Mouse (Mus musculus) bone marrow, adult 2 months (tissue): ENCODE data around the gene Capn13.

Experiments
- CTCF ChIP-seq: fragments of 200-500 bp; IDR thresholded peaks from 2 replicates; pipeline ENCODE4 v1.5.1; 2011; ENCODE audit warnings: low read length, control low read depth; ENCODE audit not compliant: control insufficient read depth, insufficient read depth
- POLR2A ChIP-seq: fragments of 200-500 bp; IDR thresholded peaks from 2 replicates; pipeline ENCODE4 v1.6.1; 2011; ENCODE audit warnings: low read depth, mild to moderate bottlenecking, control low read depth, low read length, borderline replicate concordance; ENCODE audit not compliant: control insufficient read depth

- no peak for TF ChIP-seq CTCF
- TF ChIP-seq POLR2A, result no peak
Observed at GRCm38 (mm10) chr17:73329071-73329470, 71.6 kb downstream of the Capn13 start.
